Mouse (Mus musculus): ENCODE results near the gene Dock9. TPM values are rescaled to one million over a fixed set of nuclear protein-coding genes. Genes with fewer than 3 reads are reported as not detected.
A peak's percentile ranks its signal among the peaks of the same experiment; 100 is the strongest.

Gene Dock9
- total and polyA plus RNA-seq, 3 experiments: 19.8 to 25.7 (median 24.0) TPM

GRCm38 (mm10) chr14:121675146-121675545 is 122.5 kb downstream of the Dock9 start:
- Histone ChIP-seq H3K4me1 (ENCODE audit: control insufficient read depth, insufficient read depth, low read length) (peaks cover 22% of the 10 kb centered on the region), H3K79me2 (replicated peaks; ENCODE audit: control insufficient read depth, insufficient read depth, low read length) (no peaks in the 10 kb centered on the region), H3K27ac (peak overlapping the region; percentile 43), H3K27me3 (ENCODE audit: control insufficient read depth, insufficient read depth, low read length) (no peaks in the 10 kb centered on the region), H3K36me3 (ENCODE audit: control insufficient read depth, insufficient read depth, low read length) (peaks cover 11% of the 10 kb centered on the region), H3K9ac (ENCODE audit: low read depth, low read length) (no peak overlapping the region), H3K4me3 (no peak overlapping the region)
- WGBS: 64% methylated on average over 3 of the region's 3 CpGs
- DNase-seq: no peak
- TF ChIP-seq EP300 (IDR thresholded peaks at IDR 0.05; ENCODE audit: insufficient read depth, low read depth, low read length) (no peak), CTCF (IDR thresholded peaks at IDR 0.05) (no peak)
- intact Hi-C loops (cut with DNase I): loop anchor here (1.0 kb wide), 1 partner anchor 15 kb away; no protein-coding TSS in a partner anchor

DNA sequence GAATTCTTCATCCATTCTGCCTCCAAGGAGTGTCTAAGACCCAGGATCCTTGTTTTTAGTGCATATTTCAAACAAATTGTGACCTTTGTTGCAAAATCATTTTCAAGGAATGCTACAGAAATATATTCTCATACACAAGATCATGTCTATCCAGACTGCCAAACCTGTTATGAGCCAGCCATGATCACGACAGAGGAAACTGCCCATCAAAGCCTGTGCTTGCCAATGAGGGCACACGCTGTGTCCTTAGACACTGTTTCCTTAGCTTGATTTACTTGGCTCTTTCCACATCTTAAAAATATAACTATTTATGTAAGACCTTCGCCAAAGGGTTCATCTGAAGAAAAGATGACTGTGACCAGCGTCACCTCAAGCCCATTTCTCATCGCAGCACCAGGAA is 127.6 kb downstream of the Dock9 start:
- H3K27me3 ChIP-seq (ENCODE audit: control insufficient read depth, insufficient read depth, low read length): no peaks in the 10 kb centered on the region
- H3K36me3 ChIP-seq (ENCODE audit: control insufficient read depth, insufficient read depth, low read length): no peaks in the 10 kb centered on the region; the same call in 1 of the 2 replicates
- no peak overlapping the region for H3K27ac ChIP-seq
- no peak overlapping the region for H3K4me3 ChIP-seq
- TF ChIP-seq EP300 (IDR thresholded peaks at IDR 0.05; ENCODE audit: insufficient read depth, low read depth, low read length): no peak
- no peak for TF ChIP-seq CTCF (IDR thresholded peaks at IDR 0.05)
- no peak for TF ChIP-seq POLR2A (IDR thresholded peaks at IDR 0.05; ENCODE audit: insufficient read depth, low read depth, low read length)
- H3K9ac ChIP-seq (ENCODE audit: low read depth, low read length): no peak overlapping the region
- intact Hi-C loops (cut with DNase I): no loop called here
- no peaks in the 10 kb centered on the region for H3K79me2 ChIP-seq (replicated peaks; ENCODE audit: control insufficient read depth, insufficient read depth, low read length)
- 76% methylated on average over 5 of the region's 5 CpGs for WGBS
- no peak for DNase-seq
- peaks cover 3% of the 10 kb centered on the region; the same call in 1 of the 2 replicates for H3K4me1 ChIP-seq (ENCODE audit: control insufficient read depth, insufficient read depth, low read length)

DNA sequence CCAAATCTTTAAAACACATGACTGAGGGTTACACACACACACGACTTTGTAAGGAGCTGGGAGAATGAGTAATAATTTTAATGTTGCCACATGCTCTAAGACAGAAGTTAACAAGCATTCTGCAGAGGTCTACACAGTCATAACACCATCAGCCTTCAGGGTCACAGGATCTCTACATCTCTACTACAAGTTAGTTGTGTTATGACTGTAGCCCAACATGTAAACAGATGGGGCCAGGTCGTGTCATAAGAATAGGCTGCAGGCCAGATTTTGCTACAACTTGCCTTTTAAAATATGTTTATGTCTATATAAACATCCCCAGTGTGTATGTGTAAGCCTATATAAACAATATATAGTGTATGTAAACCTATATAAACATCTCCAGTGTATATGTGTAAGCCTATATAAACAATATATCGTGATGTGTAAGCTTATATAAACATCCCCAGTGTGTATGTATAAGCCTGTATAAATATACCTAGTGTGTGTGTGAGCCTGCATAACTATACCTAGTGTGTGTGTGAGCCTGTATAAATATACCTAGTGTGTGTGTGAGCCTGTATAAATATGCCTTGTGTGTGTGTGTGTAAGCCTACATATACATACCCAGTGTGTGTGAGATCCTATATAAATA is 130.9 kb downstream of the Dock9 start:
- no peak for DNase-seq
- Histone ChIP-seq H3K4me1 (ENCODE audit: control insufficient read depth, insufficient read depth, low read length) (peaks cover 3% of the 10 kb centered on the region; the same call in 1 of the 2 replicates), H3K79me2 (replicated peaks; ENCODE audit: control insufficient read depth, insufficient read depth, low read length) (no peaks in the 10 kb centered on the region), H3K27ac (no peak overlapping the region), H3K9ac (ENCODE audit: low read depth, low read length) (no peak overlapping the region), H3K36me3 (ENCODE audit: control insufficient read depth, insufficient read depth, low read length) (no peaks in the 10 kb centered on the region; the same call in 1 of the 2 replicates), H3K4me3 (no peak overlapping the region), H3K27me3 (ENCODE audit: control insufficient read depth, insufficient read depth, low read length) (no peaks in the 10 kb centered on the region)
- TF ChIP-seq POLR2A (IDR thresholded peaks at IDR 0.05; ENCODE audit: insufficient read depth, low read depth, low read length) (no peak), EP300 (IDR thresholded peaks at IDR 0.05; ENCODE audit: insufficient read depth, low read depth, low read length) (no peak), CTCF (IDR thresholded peaks at IDR 0.05) (no peak)
- intact Hi-C loops (cut with DNase I): no loop called here
- 83% methylated on average over 3 of the region's 3 CpGs for WGBS

DNA sequence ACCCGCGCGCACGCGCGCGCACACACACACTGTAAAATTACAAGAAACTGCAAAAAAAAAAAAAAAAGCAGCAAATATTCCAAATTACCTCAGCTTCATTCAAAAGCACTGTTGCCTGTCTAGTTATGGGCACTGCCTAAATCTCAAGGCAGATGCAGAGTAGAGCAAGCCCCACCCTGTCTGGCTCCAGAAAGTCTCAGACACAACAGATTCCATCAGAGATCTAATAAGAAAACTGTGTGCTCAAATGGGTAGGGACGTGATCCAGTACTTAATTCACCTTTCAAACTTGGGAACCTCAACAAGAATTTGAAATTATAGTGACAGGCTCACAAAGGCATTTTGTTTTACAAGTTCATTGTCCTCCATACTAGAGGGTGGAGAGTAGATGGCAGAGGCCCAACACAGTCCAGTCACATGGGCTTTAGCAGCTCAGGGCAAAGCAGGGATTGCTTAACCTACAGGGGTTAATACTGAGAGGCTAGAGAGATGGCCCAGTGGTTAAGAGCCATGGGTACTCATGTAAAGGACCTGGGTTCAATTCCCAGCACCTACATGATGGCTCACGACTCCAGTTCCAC is 131.9 kb downstream of the Dock9 start:
- intact Hi-C loops (cut with DNase I): no loop called here
- TF ChIP-seq CTCF (IDR thresholded peaks at IDR 0.05) (no peak), EP300 (IDR thresholded peaks at IDR 0.05; ENCODE audit: insufficient read depth, low read depth, low read length) (no peak), POLR2A (IDR thresholded peaks at IDR 0.05; ENCODE audit: insufficient read depth, low read depth, low read length) (no peak)
- 95% methylated on average over 9 of the region's 9 CpGs for WGBS

DNA sequence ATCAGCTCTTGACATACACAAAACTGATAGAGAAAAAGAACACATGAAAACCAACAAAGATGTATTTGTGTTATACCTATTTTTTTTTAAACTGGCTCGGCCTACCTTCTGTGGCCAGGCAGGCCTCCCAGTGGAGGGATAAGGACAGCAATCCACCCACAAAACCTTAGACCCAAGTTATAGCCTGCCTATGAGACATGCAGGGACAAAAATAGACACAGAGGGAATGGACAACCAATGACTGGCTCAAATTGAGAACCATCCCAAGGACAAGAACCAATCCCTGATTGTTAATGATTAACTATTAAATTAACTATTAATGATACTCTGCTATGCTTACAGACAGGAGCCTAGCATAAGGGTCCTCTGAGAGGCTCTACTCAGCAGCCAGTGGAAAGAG is 133.7 kb downstream of the Dock9 start:
- peaks cover 9% of the 10 kb centered on the region for H3K4me1 ChIP-seq (ENCODE audit: control insufficient read depth, insufficient read depth, low read length)

More for the DNA sequence above, 131.9 kb downstream of the Dock9 start:
- no peak for DNase-seq
- peaks cover 7% of the 10 kb centered on the region; the same call in 1 of the 2 replicates for H3K4me1 ChIP-seq (ENCODE audit: control insufficient read depth, insufficient read depth, low read length)
- H3K9ac ChIP-seq (ENCODE audit: low read depth, low read length): no peak overlapping the region
- no peaks in the 10 kb centered on the region for H3K79me2 ChIP-seq (replicated peaks; ENCODE audit: control insufficient read depth, insufficient read depth, low read length)
- peaks cover 4% of the 10 kb centered on the region for H3K36me3 ChIP-seq (ENCODE audit: control insufficient read depth, insufficient read depth, low read length)
- no peak overlapping the region for H3K4me3 ChIP-seq
- no peak overlapping the region for H3K27ac ChIP-seq
- no peaks in the 10 kb centered on the region for H3K27me3 ChIP-seq (ENCODE audit: control insufficient read depth, insufficient read depth, low read length)

GRCm38 (mm10) chr14:121660918-121661317 is 136.7 kb downstream of the Dock9 start:
- no peak overlapping the region for H3K9ac ChIP-seq (ENCODE audit: low read depth, low read length)
- H3K4me3 ChIP-seq: no peak overlapping the region
- H3K27ac ChIP-seq: peak overlapping the region; percentile 54
- TF ChIP-seq EP300 (IDR thresholded peaks at IDR 0.05; ENCODE audit: insufficient read depth, low read depth, low read length): no peak
- TF ChIP-seq CTCF (IDR thresholded peaks at IDR 0.05): no peak
- no peak for TF ChIP-seq POLR2A (IDR thresholded peaks at IDR 0.05; ENCODE audit: insufficient read depth, low read depth, low read length)
- 24% methylated on average over 8 of the region's 8 CpGs for WGBS
- intact Hi-C loops (cut with DNase I): loop anchor here (1.0 to 2.0 kb wide), 2 partner anchors 14 kb away; no protein-coding TSS in a partner anchor
- no peaks in the 10 kb centered on the region for H3K79me2 ChIP-seq (replicated peaks; ENCODE audit: control insufficient read depth, insufficient read depth, low read length)
- no peak for DNase-seq
- no peaks in the 10 kb centered on the region for H3K27me3 ChIP-seq (ENCODE audit: control insufficient read depth, insufficient read depth, low read length)
- H3K4me1 ChIP-seq (ENCODE audit: control insufficient read depth, insufficient read depth, low read length): peaks cover 14% of the 10 kb centered on the region
- H3K36me3 ChIP-seq (ENCODE audit: control insufficient read depth, insufficient read depth, low read length): peaks cover 23% of the 10 kb centered on the region

More for the DNA sequence above, 133.7 kb downstream of the Dock9 start:
- Histone ChIP-seq H3K79me2 (replicated peaks; ENCODE audit: control insufficient read depth, insufficient read depth, low read length) (no peaks in the 10 kb centered on the region), H3K27ac (no peak overlapping the region), H3K4me3 (no peak overlapping the region), H3K36me3 (ENCODE audit: control insufficient read depth, insufficient read depth, low read length) (peaks cover 14% of the 10 kb centered on the region), H3K27me3 (ENCODE audit: control insufficient read depth, insufficient read depth, low read length) (no peaks in the 10 kb centered on the region), H3K9ac (ENCODE audit: low read depth, low read length) (no peak overlapping the region)
- 88% methylated on average over 1 of the region's 1 CpGs for WGBS
- TF ChIP-seq POLR2A (IDR thresholded peaks at IDR 0.05; ENCODE audit: insufficient read depth, low read depth, low read length) (no peak), CTCF (IDR thresholded peaks at IDR 0.05) (no peak), EP300 (IDR thresholded peaks at IDR 0.05; ENCODE audit: insufficient read depth, low read depth, low read length) (no peak)
- intact Hi-C loops (cut with DNase I): no loop called here
- DNase-seq: no peak
